11 mouse cellular contexts compared by ENCODE assay signal in genomic region chr2:141152011-141152772, GRCm38 (mm10).
DNase-seq lines count a peak whose midpoint lies in the region; ATAC-seq lines count a peak whose summit lies in the region.
"Had no signal": no experiment of that assay in that cellular context is flagged by ENCODE, and none has a peak within 500 bp of the region (broad histone marks: within the 10 kb centered on the region; RNA-seq: fewer than 3 reads in every experiment).

No protein-coding gene starts in this region.

- DNase-seq in R1 (ENCODE audit: low read depth, low spot score), result peak; percentile 18
- no peak for DNase-seq in urinary bladder, adult 18-20 months (ENCODE audit: low spot score in 2 of 2)
- DNase-seq: cerebellum, adult 9-11 months; gastrocnemius, postnatal 10 days had no signal

- H3K27me3 ChIP-seq in hindbrain, embryonic 15.5 days, result no peaks in the 10 kb centered on the region
- H3K27me3 ChIP-seq in hindbrain, embryonic 13.5 days, result no peaks in the 10 kb centered on the region
- H3K27me3 ChIP-seq in embryonic facial prominence, embryonic 13.5 days, result no peaks in the 10 kb centered on the region
- no peaks in the 10 kb centered on the region for H3K27me3 ChIP-seq in limb, embryonic 15.5 days
- no peaks in the 10 kb centered on the region for H3K27me3 ChIP-seq in intestine, embryonic 16.5 days (replicated peaks; ENCODE audit: control insufficient read depth, insufficient read depth, low read length)

- peaks cover 8% of the 10 kb centered on the region for H3K4me1 ChIP-seq in hindbrain, embryonic 15.5 days (replicated peaks)
- peaks cover 10% of the 10 kb centered on the region; the same call in 1 of the 2 replicates for H3K4me1 ChIP-seq in hindbrain, embryonic 13.5 days (replicated peaks)
- H3K4me1 ChIP-seq in embryonic facial prominence, embryonic 13.5 days, result peaks cover 16% of the 10 kb centered on the region
- 0 out of 2 replicates have a peak, but pooled peaks cover 6% of the 10 kb centered on the region for H3K4me1 ChIP-seq in limb, embryonic 15.5 days
- H3K4me1 ChIP-seq in intestine, embryonic 16.5 days (ENCODE audit: control insufficient read depth, insufficient read depth, low read length), result no peaks in the 10 kb centered on the region

- H3K9me3 ChIP-seq in hindbrain, embryonic 15.5 days, result no peaks in the 10 kb centered on the region
- H3K9me3 ChIP-seq in hindbrain, embryonic 13.5 days, result no peaks in the 10 kb centered on the region
- H3K9me3 ChIP-seq in embryonic facial prominence, embryonic 13.5 days, result no peaks in the 10 kb centered on the region
- H3K9me3 ChIP-seq in limb, embryonic 15.5 days, result no peaks in the 10 kb centered on the region
- H3K9me3 ChIP-seq in intestine, embryonic 16.5 days (ENCODE audit: control insufficient read depth, low read length), result no peaks in the 10 kb centered on the region

- 54% methylated on average over 7 of the region's 7 CpGs for WGBS in hindbrain, embryonic 15.5 days
- 63% methylated on average over 7 of the region's 7 CpGs for WGBS in hindbrain, embryonic 13.5 days
- WGBS in embryonic facial prominence, embryonic 13.5 days, result 40% methylated on average over 7 of the region's 7 CpGs
- WGBS in limb, embryonic 15.5 days, result 28% methylated on average over 7 of the region's 7 CpGs
- WGBS in intestine, embryonic 16.5 days, result 82% methylated on average over 7 of the region's 7 CpGs

- no peak overlapping the region for H3K4me2 ChIP-seq in hindbrain, embryonic 15.5 days
- H3K4me2 ChIP-seq in hindbrain, embryonic 13.5 days, result no peak overlapping the region
- H3K4me2 ChIP-seq in embryonic facial prominence, embryonic 13.5 days, result no peak overlapping the region
- H3K4me2 ChIP-seq in limb, embryonic 15.5 days, result no peak overlapping the region
- H3K4me2 ChIP-seq in intestine, embryonic 16.5 days (ENCODE audit: low read depth, low read length), result no peak overlapping the region

- H3K36me3 ChIP-seq in hindbrain, embryonic 15.5 days, result no peaks in the 10 kb centered on the region
- H3K36me3 ChIP-seq in hindbrain, embryonic 13.5 days, result no peaks in the 10 kb centered on the region
- no peaks in the 10 kb centered on the region for H3K36me3 ChIP-seq in embryonic facial prominence, embryonic 13.5 days
- no peaks in the 10 kb centered on the region for H3K36me3 ChIP-seq in limb, embryonic 15.5 days
- H3K36me3 ChIP-seq in intestine, embryonic 16.5 days (ENCODE audit: control insufficient read depth, insufficient read depth, low read length), result no peaks in the 10 kb centered on the region

- no peak overlapping the region for H3K9ac ChIP-seq in hindbrain, embryonic 15.5 days
- no peak overlapping the region for H3K9ac ChIP-seq in hindbrain, embryonic 13.5 days
- H3K9ac ChIP-seq in embryonic facial prominence, embryonic 13.5 days, result no peak overlapping the region
- H3K9ac ChIP-seq in limb, embryonic 15.5 days, result no peak overlapping the region
- H3K9ac ChIP-seq in intestine, embryonic 16.5 days (ENCODE audit: low read depth, low read length), result no peak overlapping the region

- ATAC-seq in hindbrain, embryonic 15.5 days (ENCODE audit: low FRiP score, low read depth), result peak; percentile 76; the same call in 1 of the 2 replicates
- ATAC-seq in hindbrain, embryonic 13.5 days (ENCODE audit: low FRiP score), result no peak
- ATAC-seq in embryonic facial prominence, embryonic 13.5 days (ENCODE audit: insufficient number of reproducible peaks, insufficient read depth, low FRiP score, low TSS enrichment, low read depth), result peak; percentile 79
- ATAC-seq in limb, embryonic 15.5 days (ENCODE audit: insufficient number of reproducible peaks, low FRiP score, low TSS enrichment, low read depth), result peak; percentile 61; the same call in 1 of the 2 replicates
- ATAC-seq in intestine, embryonic 16.5 days, result no peak
- ATAC-seq: intestine, postnatal 0 days had no signal

- H3K4me3 ChIP-seq in hindbrain, embryonic 15.5 days, result no peak overlapping the region
- no peak overlapping the region for H3K4me3 ChIP-seq in hindbrain, embryonic 13.5 days
- H3K4me3 ChIP-seq in embryonic facial prominence, embryonic 13.5 days, result no peak overlapping the region
- H3K4me3 ChIP-seq in limb, embryonic 15.5 days, result no peak overlapping the region
- no peak overlapping the region for H3K4me3 ChIP-seq in intestine, embryonic 16.5 days (ENCODE audit: low read length)
- H3K4me3 ChIP-seq: myocyte had no signal

- no peak overlapping the region for H3K27ac ChIP-seq in hindbrain, embryonic 15.5 days (replicated peaks)
- no peak overlapping the region; the same call in 1 of the 2 replicates for H3K27ac ChIP-seq in hindbrain, embryonic 13.5 days
- peak overlapping the region; percentile 8; the same call in 1 of the 2 replicates for H3K27ac ChIP-seq in embryonic facial prominence, embryonic 13.5 days
- H3K27ac ChIP-seq in limb, embryonic 15.5 days, result no peak overlapping the region; the same call in 1 of the 2 replicates
- no peak overlapping the region for H3K27ac ChIP-seq in intestine, embryonic 16.5 days (ENCODE audit: low read length)

Comparison
In these comparisons a context has a peak if more than half of its experiments do, and no peak if none do; other contexts are left out.
1. ATAC-seq: peak in hindbrain, embryonic 15.5 days (single experiment), embryonic facial prominence, embryonic 13.5 days (single experiment) and limb, embryonic 15.5 days (single experiment); none in hindbrain, embryonic 13.5 days (single experiment) and intestine, embryonic 16.5 days (single experiment).